Mouse (Mus musculus) liver, postnatal 0 days (tissue): ENCODE measurements at regions not wholly inside any gene's neighbourhood (a gene's known extent, or its start where the extent isn't known, plus 50 kb on each side); places are given as distances from the start of the nearest gene placed in this dataset.

Source experiments
- ATAC-seq: fragments of 200-750 bp; cut with Nextera tagmentation; 2 replicates; pipeline ENCODE4 v1.8.0; 2017; ENCODE audit warnings: mild to moderate bottlenecking, moderate library complexity
- DNase-seq: peaks from one replicate; pipeline ENCODE4 v3.0.0-alpha.2; 2016
- H3K27ac ChIP-seq: fragments of 300-500 bp; sonication (generic); 2 replicates; pipeline ENCODE4 v1.5.1; 2014; ENCODE audit warnings: antibody characterized with exemption, moderate library complexity, mild to moderate bottlenecking, low read depth
- H3K27me3 ChIP-seq: fragments of 300-500 bp; sonication (generic); 2 replicates; pipeline ENCODE4 v1.6.1; 2014; ENCODE audit warnings: low read length, control low read depth, mixed read lengths; ENCODE audit not compliant: insufficient read depth
- H3K36me3 ChIP-seq: fragments of 300-500 bp; sonication (generic); replicated peaks from 2 replicates; pipeline ENCODE4 v1.6.1; 2014; ENCODE audit warnings: mild to moderate bottlenecking, control low read depth, low read length, moderate library complexity, mixed read lengths; ENCODE audit not compliant: insufficient read depth
- H3K4me1 ChIP-seq: fragments of 300-500 bp; sonication (generic); 2 replicates; pipeline ENCODE4 v1.6.1; 2014; ENCODE audit warnings: antibody characterized with exemption, mild to moderate bottlenecking, control low read depth; ENCODE audit not compliant: insufficient read depth
- H3K4me2 ChIP-seq: fragments of 300-500 bp; sonication (generic); 2 replicates; pipeline ENCODE4 v1.6.1; 2014; ENCODE audit warnings: low read depth, mild to moderate bottlenecking, low read length, moderate library complexity, mixed read lengths
- H3K4me3 ChIP-seq: fragments of 300-500 bp; sonication (generic); 2 replicates; pipeline ENCODE4 v1.5.1; 2014; ENCODE audit warnings: low read depth, low read length
- H3K9ac ChIP-seq: fragments of 300-500 bp; sonication (generic); replicated peaks from 2 replicates; pipeline ENCODE4 v1.6.1; 2014; ENCODE audit warnings: mild to moderate bottlenecking, moderate library complexity
- H3K9me3 ChIP-seq: fragments of 300-500 bp; sonication (generic); 2 replicates; pipeline ENCODE4 v1.6.1; 2016; ENCODE audit warnings: mild to moderate bottlenecking, control low read depth, low read length, mixed read lengths
- CTCF ChIP-seq: sonication (generic); IDR thresholded peaks from 2 replicates; pipeline ENCODE4 v1.5.1; 2016; ENCODE audit warnings: antibody characterized with exemption, low read depth
- EP300 ChIP-seq: IDR thresholded peaks from 2 replicates; pipeline ENCODE4 v1.6.1; 2016; ENCODE audit warnings: antibody characterized with exemption, low read depth, mild to moderate bottlenecking
- WGBS: fragments of 180-500 bp; shearing (Covaris S2); extraction: QIAGEN DNeasy Blood & Tissue Kit; methylation state at CpG from one replicate; pipeline ENCODE4 v1.1.7; 2014; ENCODE audit not compliant: insufficient replicate concordance; 5-methylcytosine and 5-hydroxymethylcytosine counted together

DNA sequence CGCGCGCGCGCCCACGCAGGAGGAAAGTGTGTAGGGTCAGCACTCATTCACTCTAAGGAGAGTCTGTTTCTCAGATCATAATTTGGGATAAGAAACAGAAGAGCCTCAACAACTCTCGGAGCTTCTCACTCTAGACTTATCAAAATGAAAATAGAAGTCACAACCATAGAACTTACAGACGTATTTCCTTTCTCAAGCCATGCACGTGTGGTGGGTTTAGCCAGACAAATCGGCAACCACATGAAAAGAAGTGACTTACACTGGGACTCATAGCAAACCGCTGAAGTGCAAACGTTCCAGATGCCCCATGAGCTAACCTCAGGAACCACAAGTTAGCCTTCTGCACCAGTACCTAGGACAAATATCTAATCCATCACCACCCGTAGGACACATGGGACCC, 114.1 kb downstream of the Ets2 start:
- Histone ChIP-seq H3K9me3 (no peaks in the 10 kb centered on the region), H3K4me1 (peaks cover 7% of the 10 kb centered on the region; the same call in 1 of the 2 replicates), H3K36me3 (no peaks in the 10 kb centered on the region), H3K27ac (no peak overlapping the region), H3K4me2 (0 out of 2 replicates have a peak overlapping the region, but pooled peaks have one; percentile 22), H3K9ac (no peak overlapping the region), H3K4me3 (no peak overlapping the region), H3K27me3 (no peaks in the 10 kb centered on the region)
- no peak for ATAC-seq
- 79% methylated on average over 13 of the region's 13 CpGs for WGBS
- no peak for DNase-seq
- TF ChIP-seq EP300 (no peak), CTCF (no peak)

- DNase-seq, result peak; percentile 34
- H3K27ac ChIP-seq, result no peak overlapping the region
- H3K4me1 ChIP-seq, result peaks cover 6% of the 10 kb centered on the region; the same call in 1 of the 2 replicates
- WGBS, result 74% methylated on average over 6 of the region's 6 CpGs
- H3K36me3 ChIP-seq, result no peaks in the 10 kb centered on the region
- no peak overlapping the region for H3K4me3 ChIP-seq
- H3K4me2 ChIP-seq, result no peak overlapping the region
- no peaks in the 10 kb centered on the region for H3K27me3 ChIP-seq
- ATAC-seq, result peak; percentile 14; the same call in 1 of the 2 replicates
- no peaks in the 10 kb centered on the region for H3K9me3 ChIP-seq
- TF ChIP-seq CTCF (no peak), EP300 (no peak)
- H3K9ac ChIP-seq, result no peak overlapping the region
Observed at GRCm38 (mm10) chr16:95815206-95815731, 113.4 kb downstream of the Ets2 start.

DNA sequence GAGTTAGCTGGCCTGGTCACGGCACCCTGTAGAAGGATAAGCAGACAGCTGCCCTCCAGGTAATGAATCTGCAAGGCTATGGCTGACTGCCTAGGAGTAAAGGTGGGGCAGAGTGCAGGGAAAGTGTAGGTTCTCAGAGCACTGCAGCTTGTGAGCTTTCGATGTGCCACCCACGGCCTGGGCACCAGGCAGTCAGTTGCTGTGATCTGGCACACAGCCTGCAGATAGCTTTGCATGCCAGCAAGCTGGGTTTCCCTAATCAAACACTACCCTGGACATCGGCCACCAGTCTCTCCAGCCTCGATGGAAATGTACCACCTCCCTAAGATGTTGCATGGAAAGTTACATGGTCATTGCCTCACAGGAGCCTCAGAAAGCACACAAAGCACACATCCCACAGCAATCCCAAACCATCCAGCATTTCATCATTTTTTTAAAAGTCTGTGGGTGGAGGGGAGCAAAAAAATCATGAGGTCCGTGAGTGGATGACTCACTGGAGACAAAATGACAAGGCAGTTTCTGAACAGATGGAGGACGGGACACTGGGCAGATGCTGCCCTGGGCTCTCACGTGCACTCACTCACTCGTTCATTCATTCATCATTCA, 112.7 kb downstream of the Ets2 start:
- H3K27ac ChIP-seq, result no peak overlapping the region
- H3K9ac ChIP-seq, result no peak overlapping the region
- 67% methylated on average over 9 of the region's 9 CpGs for WGBS
- no peaks in the 10 kb centered on the region for H3K36me3 ChIP-seq
- H3K4me3 ChIP-seq, result no peak overlapping the region
- H3K4me1 ChIP-seq, result 0 out of 2 replicates have a peak, but pooled peaks cover 3% of the 10 kb centered on the region
- H3K9me3 ChIP-seq, result no peaks in the 10 kb centered on the region
- DNase-seq, result no peak
- no peak overlapping the region for H3K4me2 ChIP-seq
- TF ChIP-seq CTCF (no peak), EP300 (no peak)
- no peaks in the 10 kb centered on the region for H3K27me3 ChIP-seq
- peak; percentile 48; the same call in 1 of the 2 replicates for ATAC-seq

- Histone ChIP-seq H3K27ac (no peak overlapping the region), H3K4me1 (0 out of 2 replicates have a peak, but pooled peaks cover 3% of the 10 kb centered on the region), H3K27me3 (no peaks in the 10 kb centered on the region), H3K4me3 (no peak overlapping the region), H3K9ac (no peak overlapping the region), H3K9me3 (no peaks in the 10 kb centered on the region), H3K36me3 (no peaks in the 10 kb centered on the region), H3K4me2 (no peak overlapping the region)
- DNase-seq, result no peak
- WGBS, result 63% methylated on average over 6 of the region's 6 CpGs
- no peak for TF ChIP-seq EP300
- no peak for TF ChIP-seq CTCF
- no peak for ATAC-seq
Observed at GRCm38 (mm10) chr16:95811092-95811491, 109.2 kb downstream of the Ets2 start.

GRCm38 (mm10) chr16:95809127-95809876, 107.4 kb downstream of the Ets2 start:
- WGBS, result 84% methylated on average over 21 of the region's 21 CpGs
- ATAC-seq (no peak), DNase-seq (no peak)
- Histone ChIP-seq H3K9me3 (no peaks in the 10 kb centered on the region), H3K4me1 (no peaks in the 10 kb centered on the region), H3K4me2 (no peak overlapping the region), H3K27me3 (no peaks in the 10 kb centered on the region), H3K27ac (no peak overlapping the region), H3K9ac (no peak overlapping the region), H3K4me3 (no peak overlapping the region), H3K36me3 (no peaks in the 10 kb centered on the region)
- no peak for TF ChIP-seq EP300
- no peak for TF ChIP-seq CTCF

GRCm38 (mm10) chr16:95806510-95806909, 104.6 kb downstream of the Ets2 start:
- ATAC-seq, result 0 out of 2 replicates have a peak, but pooled peaks have one; percentile 23
- no peak for DNase-seq

More at GRCm38 (mm10) chr16:95806510-95806909, 104.6 kb downstream of the Ets2 start:
- Histone ChIP-seq H3K36me3 (no peaks in the 10 kb centered on the region), H3K9ac (no peak overlapping the region), H3K27ac (no peak overlapping the region), H3K4me2 (no peak overlapping the region), H3K4me1 (no peaks in the 10 kb centered on the region), H3K27me3 (no peaks in the 10 kb centered on the region), H3K9me3 (no peaks in the 10 kb centered on the region), H3K4me3 (no peak overlapping the region)
- WGBS, result 69% methylated on average over 5 of the region's 5 CpGs
- no peak for TF ChIP-seq CTCF
- TF ChIP-seq EP300, result no peak
